Mouse (Mus musculus): Measurements from ENCODE around the gene Ten1. TPM values are rescaled to one million over a fixed set of nuclear protein-coding genes. Genes with fewer than 3 reads are reported as not detected.
A peak's percentile ranks its signal among the peaks of the same experiment; 100 is the strongest.

The Ten1 gene
- polyA plus RNA-seq, 2 experiments, result 44.2 to 70.5 TPM

DNA sequence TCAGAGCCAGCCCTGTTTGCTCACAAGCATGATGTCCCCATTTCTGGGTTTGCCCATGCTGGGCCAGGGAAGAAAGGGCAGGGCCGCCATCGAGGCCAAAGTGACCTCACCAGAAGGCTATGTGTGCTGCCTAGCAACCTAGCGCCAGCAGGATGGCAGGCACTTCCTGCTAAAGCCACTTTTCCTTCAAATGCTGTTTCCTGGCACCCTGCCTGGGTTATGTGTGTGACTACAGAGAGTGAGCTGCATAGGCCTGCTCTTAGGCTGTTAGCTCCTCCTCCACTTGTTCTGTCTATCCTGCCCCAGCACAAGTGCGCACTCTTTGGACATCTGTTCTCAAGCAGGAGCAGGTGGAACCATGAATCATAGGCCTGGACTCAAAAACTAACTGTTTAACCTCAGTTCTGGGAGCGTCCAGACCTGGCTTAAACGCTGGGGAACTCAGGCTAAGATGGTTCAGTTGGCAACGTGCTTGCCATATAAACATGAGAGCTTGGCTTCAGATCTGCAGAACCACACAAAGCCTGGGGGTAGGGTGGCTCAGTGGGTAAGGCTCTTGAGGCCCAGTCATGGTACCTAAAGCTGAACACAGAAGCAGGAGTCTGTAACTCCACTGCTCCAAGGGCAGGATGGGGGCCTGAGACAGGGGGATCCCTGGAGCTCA is 20.2 kb downstream of the Ten1 start:
- WGBS, result 50% methylated on average over 7 of the region's 7 CpGs
- peak; percentile 74 for ATAC-seq (ENCODE audit: low FRiP score, low read depth)
- H3K27ac ChIP-seq (replicated peaks; ENCODE audit: low read depth, low read length), result peak overlapping the region; percentile 63

DNA sequence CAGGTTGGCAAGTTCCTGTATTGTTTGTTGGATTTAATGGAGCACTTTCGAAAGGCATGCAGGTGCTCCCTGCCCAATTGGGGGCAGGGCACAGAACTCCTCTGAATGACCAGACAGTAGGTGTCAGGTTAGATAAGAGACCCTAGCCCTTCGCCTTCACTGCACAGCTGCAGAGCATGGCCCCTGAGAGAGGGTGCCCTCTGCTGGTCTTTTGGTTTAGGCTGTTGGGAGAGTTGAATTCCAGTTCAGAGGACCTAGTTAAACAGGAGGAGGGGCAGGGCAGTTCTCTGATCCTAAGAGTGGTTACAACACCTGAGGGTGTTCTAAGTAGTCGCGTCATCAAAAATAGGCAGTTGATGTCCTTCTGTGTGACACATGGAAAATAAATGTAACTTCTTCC is 21.2 kb downstream of the Ten1 start:
- H3K4me1 ChIP-seq (ENCODE audit: control insufficient read depth, insufficient read depth, low read length), result peaks cover 24% of the 10 kb centered on the region
- no peak for TF ChIP-seq POLR2A (IDR thresholded peaks at IDR 0.05; ENCODE audit: borderline replicate concordance, extremely low read depth, insufficient read depth, insufficient read length)
- no peak overlapping the region for H3K4me3 ChIP-seq (replicated peaks; ENCODE audit: low read length)
- ATAC-seq (ENCODE audit: low FRiP score, low read depth), result no peak
- no peak overlapping the region for H3K4me2 ChIP-seq (replicated peaks; ENCODE audit: low read depth, low read length, severe bottlenecking)
- DNase-seq (ENCODE audit: low spot score), result peak; percentile 55
- H3K27ac ChIP-seq (replicated peaks; ENCODE audit: low read depth, low read length), result no peak overlapping the region
- whole genome bisulfite sequencing, result 28% methylated on average over 4 of the region's 4 CpGs
- peaks cover 7% of the 10 kb centered on the region; the same call in 1 of the 2 replicates for H3K9me3 ChIP-seq (ENCODE audit: control insufficient read depth, low read length)
- H3K27me3 ChIP-seq (ENCODE audit: control insufficient read depth, insufficient read depth, low read length), result peaks cover 18% of the 10 kb centered on the region
- no peak overlapping the region for H3K9ac ChIP-seq (ENCODE audit: low read depth, low read length, severe bottlenecking)
- no peaks in the 10 kb centered on the region for H3K36me3 ChIP-seq (ENCODE audit: control insufficient read depth, insufficient read depth, low read length)

More for the DNA sequence above, 20.2 kb downstream of the Ten1 start:
- TF ChIP-seq POLR2A (IDR thresholded peaks at IDR 0.05; ENCODE audit: borderline replicate concordance, extremely low read depth, insufficient read depth, insufficient read length), result no peak
- Histone ChIP-seq H3K4me1 (ENCODE audit: control insufficient read depth, insufficient read depth, low read length) (peaks cover 24% of the 10 kb centered on the region), H3K4me2 (replicated peaks; ENCODE audit: low read depth, low read length, severe bottlenecking) (no peak overlapping the region), H3K36me3 (ENCODE audit: control insufficient read depth, insufficient read depth, low read length) (no peaks in the 10 kb centered on the region), H3K27me3 (ENCODE audit: control insufficient read depth, insufficient read depth, low read length) (peaks cover 16% of the 10 kb centered on the region), H3K9ac (ENCODE audit: low read depth, low read length, severe bottlenecking) (no peak overlapping the region), H3K9me3 (ENCODE audit: control insufficient read depth, low read length) (peaks cover 7% of the 10 kb centered on the region; the same call in 1 of the 2 replicates), H3K4me3 (replicated peaks; ENCODE audit: low read length) (no peak overlapping the region)
- DNase-seq (ENCODE audit: low spot score), result peak; percentile 88

GRCm38 (mm10) chr11:116221931-116222739 is 23.5 kb downstream of the Ten1 start:
- Histone ChIP-seq H3K9ac (ENCODE audit: low read depth, low read length, severe bottlenecking) (peak overlapping the region; percentile 49), H3K4me1 (ENCODE audit: control insufficient read depth, insufficient read depth, low read length) (peaks cover 24% of the 10 kb centered on the region), H3K27ac (replicated peaks; ENCODE audit: low read depth, low read length) (0 out of 2 replicates have a peak overlapping the region, but pooled peaks have one; percentile 33), H3K9me3 (ENCODE audit: control insufficient read depth, low read length) (peaks cover 7% of the 10 kb centered on the region; the same call in 1 of the 2 replicates), H3K27me3 (ENCODE audit: control insufficient read depth, insufficient read depth, low read length) (peaks cover 18% of the 10 kb centered on the region), H3K36me3 (ENCODE audit: control insufficient read depth, insufficient read depth, low read length) (no peaks in the 10 kb centered on the region), H3K4me2 (replicated peaks; ENCODE audit: low read depth, low read length, severe bottlenecking) (peak overlapping the region; percentile 65), H3K4me3 (replicated peaks; ENCODE audit: low read length) (peak overlapping the region; percentile 38)
- TF ChIP-seq POLR2A (IDR thresholded peaks at IDR 0.05; ENCODE audit: borderline replicate concordance, extremely low read depth, insufficient read depth, insufficient read length), result 0 out of 2 replicates have a peak, but pooled peaks have one; percentile 40
- no peak for ATAC-seq (ENCODE audit: low FRiP score, low read depth)
- WGBS, result 16% methylated on average over 50 of the region's 53 CpGs
- no peak for DNase-seq (ENCODE audit: low spot score)

DNA sequence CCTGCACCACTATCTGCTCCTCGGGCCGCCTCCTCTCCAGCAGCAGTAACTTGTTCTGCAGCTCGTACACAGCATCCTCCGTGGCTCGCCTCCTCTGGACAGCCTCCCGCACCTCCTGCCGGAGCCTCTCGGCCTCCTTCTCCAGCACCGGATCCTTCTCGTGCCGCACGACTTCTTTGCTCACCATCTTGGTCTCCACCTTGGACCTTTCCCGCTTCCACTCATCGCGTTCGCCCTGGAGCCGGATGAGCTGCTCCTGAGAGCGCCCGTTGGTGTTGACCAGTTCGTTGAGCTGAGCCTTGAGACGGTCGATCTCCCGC is 24.0 kb downstream of the Ten1 start:
- Histone ChIP-seq H3K36me3 (ENCODE audit: control insufficient read depth, insufficient read depth, low read length) (no peaks in the 10 kb centered on the region), H3K4me1 (ENCODE audit: control insufficient read depth, insufficient read depth, low read length) (peaks cover 24% of the 10 kb centered on the region), H3K4me2 (replicated peaks; ENCODE audit: low read depth, low read length, severe bottlenecking) (peak overlapping the region; percentile 65), H3K9me3 (ENCODE audit: control insufficient read depth, low read length) (peaks cover 7% of the 10 kb centered on the region; the same call in 1 of the 2 replicates), H3K4me3 (replicated peaks; ENCODE audit: low read length) (peak overlapping the region; percentile 38), H3K9ac (ENCODE audit: low read depth, low read length, severe bottlenecking) (peak overlapping the region; percentile 49), H3K27ac (replicated peaks; ENCODE audit: low read depth, low read length) (peak overlapping the region; percentile 33; the same call in 1 of the 2 replicates), H3K27me3 (ENCODE audit: control insufficient read depth, insufficient read depth, low read length) (peaks cover 18% of the 10 kb centered on the region)
- TF ChIP-seq POLR2A (IDR thresholded peaks at IDR 0.05; ENCODE audit: borderline replicate concordance, extremely low read depth, insufficient read depth, insufficient read length), result no peak
- 15% methylated on average over 22 of the region's 23 CpGs for WGBS
- ATAC-seq (ENCODE audit: low FRiP score, low read depth) (no peak), DNase-seq (ENCODE audit: low spot score) (no peak)

DNA sequence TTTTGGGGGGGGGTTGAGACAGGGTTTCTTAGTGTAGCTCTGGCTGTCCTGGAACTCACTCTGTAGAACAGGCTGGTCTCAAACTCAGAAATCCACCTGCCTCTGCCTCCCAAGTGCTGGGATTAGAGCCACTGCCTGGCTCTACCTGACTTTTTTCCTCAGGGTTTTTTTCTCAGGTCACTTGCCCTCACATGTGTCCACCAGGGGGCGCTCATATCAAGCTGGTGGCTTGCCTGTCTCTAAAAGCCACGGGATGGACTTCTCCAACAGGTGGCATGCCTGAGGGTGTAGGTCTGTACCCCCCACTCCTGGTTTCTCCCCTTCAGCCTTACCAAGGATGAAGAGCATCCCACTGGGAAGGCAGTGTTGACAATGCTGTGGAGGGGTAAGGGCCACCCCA is 27.8 kb downstream of the Ten1 start:
- no peak overlapping the region for H3K9ac ChIP-seq (ENCODE audit: low read depth, low read length, severe bottlenecking)
- no peaks in the 10 kb centered on the region for H3K36me3 ChIP-seq (ENCODE audit: control insufficient read depth, insufficient read depth, low read length)
- no peak overlapping the region for H3K4me3 ChIP-seq (replicated peaks; ENCODE audit: low read length)
- H3K9me3 ChIP-seq (ENCODE audit: control insufficient read depth, low read length), result peaks cover 4% of the 10 kb centered on the region; the same call in 1 of the 2 replicates
- no peak for TF ChIP-seq POLR2A (IDR thresholded peaks at IDR 0.05; ENCODE audit: borderline replicate concordance, extremely low read depth, insufficient read depth, insufficient read length)
- H3K4me2 ChIP-seq (replicated peaks; ENCODE audit: low read depth, low read length, severe bottlenecking), result no peak overlapping the region
- H3K27me3 ChIP-seq (ENCODE audit: control insufficient read depth, insufficient read depth, low read length), result peaks cover 16% of the 10 kb centered on the region
- no peak overlapping the region for H3K27ac ChIP-seq (replicated peaks; ENCODE audit: low read depth, low read length)
- ATAC-seq (ENCODE audit: low FRiP score, low read depth), result no peak
- H3K4me1 ChIP-seq (ENCODE audit: control insufficient read depth, insufficient read depth, low read length), result peaks cover 5% of the 10 kb centered on the region; the same call in 1 of the 2 replicates
- 0% methylated on average over 2 of the region's 2 CpGs for WGBS
- peak; percentile 75 for DNase-seq (ENCODE audit: low spot score)

All from limb, embryonic 14.5 days (tissue).